Mouse (Mus musculus) liver, adult 2 months (tissue): ENCODE data around the gene Gphb5.

Experiments
- CTCF ChIP-seq: fragments of 200-500 bp; IDR thresholded peaks from 2 replicates; pipeline ENCODE4 v1.5.1; 2011; ENCODE audit warnings: low read depth, low read length, control low read depth
- POLR2A ChIP-seq: fragments of 200-500 bp; IDR thresholded peaks from 2 replicates; pipeline ENCODE4 v1.6.1; 2011; ENCODE audit warnings: low read length, control low read depth; ENCODE audit not compliant: insufficient read depth; ENCODE audit errors: extremely low read depth

GRCm38 (mm10) chr12:75387156-75387555, 29.4 kb downstream of the Gphb5 start:
- TF ChIP-seq POLR2A (no peak), CTCF (no peak)
